Mouse (Mus musculus): ENCODE data around the gene Slc6a6. TPM values are rescaled to one million over a fixed set of nuclear protein-coding genes. Genes with fewer than 3 reads are reported as not detected.

Slc6a6 gene
- total RNA-seq, 1 experiment from 2014 or later: 906 TPM

DNA sequence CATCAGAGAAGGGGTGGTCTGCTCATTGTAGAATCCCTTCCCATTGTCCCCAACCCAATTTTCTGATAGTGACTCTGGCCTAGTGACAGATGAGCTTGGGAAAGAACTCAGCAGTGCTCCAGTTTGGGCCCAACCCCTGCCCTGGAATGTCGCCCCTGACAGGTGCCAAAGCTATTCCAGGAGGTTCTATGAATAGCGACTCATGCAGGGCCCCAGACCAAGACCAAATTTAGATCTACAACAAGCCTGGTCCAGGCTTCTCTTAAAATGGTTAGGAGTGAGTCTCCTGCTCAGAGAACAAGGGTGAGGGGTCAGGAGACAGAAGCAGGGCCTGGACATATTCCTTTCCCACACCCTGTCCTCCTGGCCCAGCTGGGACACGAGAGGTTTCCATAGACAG lies 101.2 kb downstream of the Slc6a6 start:
- no peak for DNase-seq

DNA sequence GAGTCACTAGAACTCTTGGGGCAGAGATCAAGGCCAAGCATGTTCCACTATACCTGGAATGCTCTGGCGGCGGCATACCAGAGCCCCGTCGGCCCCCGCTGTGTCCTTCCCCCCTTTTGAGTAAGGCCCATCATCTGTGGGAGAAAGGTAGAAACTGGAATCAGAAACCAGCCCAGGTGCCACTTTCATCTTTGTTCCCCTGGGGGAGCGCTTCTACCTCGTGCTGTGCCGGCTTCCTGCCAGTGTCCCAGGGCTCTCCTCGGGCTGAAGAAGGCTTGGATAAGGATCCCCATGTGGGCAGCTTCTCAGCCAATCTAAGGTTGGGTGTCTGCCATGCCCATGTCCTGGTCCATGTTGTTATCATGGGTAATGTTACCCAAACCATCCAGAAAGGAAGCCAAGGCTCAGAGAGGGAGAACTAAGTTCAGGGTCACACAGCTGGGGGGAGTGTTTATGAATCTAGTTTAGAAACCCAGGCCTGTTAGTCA lies 104.5 kb downstream of the Slc6a6 start:
- no peak for DNase-seq

DNA sequence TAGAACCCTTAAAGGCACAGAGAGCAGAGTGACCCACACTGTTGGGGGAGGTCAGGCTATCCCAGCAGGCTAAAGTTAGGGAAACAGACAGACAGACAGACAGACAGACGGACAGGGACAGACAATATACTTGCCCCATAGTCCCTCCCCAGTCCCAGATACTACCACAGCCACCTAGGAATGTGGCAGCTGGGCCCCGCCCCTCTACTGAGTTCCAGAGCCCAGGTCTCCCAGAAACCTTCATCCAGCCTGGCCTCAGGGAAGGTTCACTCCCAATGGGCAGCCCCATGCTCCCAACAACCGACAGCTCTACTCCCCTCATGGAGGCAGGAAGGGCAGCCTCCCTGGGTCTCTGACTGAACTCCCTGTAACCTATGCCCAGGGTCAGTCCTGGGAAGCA lies 111.8 kb downstream of the Slc6a6 start:
- DNase-seq: no peak

DNA sequence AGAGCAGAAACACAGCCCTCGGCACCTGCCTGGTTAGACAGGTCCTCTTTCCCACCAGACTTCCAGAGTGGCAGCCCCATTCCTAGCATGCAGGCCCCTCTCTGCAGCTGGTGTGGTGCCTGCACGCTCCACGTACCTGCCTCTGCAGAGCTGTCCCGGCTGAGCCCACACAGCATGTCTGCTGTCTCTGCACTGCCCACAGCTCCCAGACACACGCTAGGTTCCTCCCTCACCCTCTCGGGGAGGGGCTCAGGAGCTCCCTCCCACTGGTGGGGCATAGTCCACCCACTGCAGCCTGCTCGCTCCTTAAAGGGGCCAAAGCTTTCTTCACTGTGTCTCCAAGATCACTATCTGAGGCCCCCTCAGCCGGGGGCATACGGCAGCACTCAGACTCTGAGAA lies 112.2 kb downstream of the Slc6a6 start:
- no peak for DNase-seq

DNA sequence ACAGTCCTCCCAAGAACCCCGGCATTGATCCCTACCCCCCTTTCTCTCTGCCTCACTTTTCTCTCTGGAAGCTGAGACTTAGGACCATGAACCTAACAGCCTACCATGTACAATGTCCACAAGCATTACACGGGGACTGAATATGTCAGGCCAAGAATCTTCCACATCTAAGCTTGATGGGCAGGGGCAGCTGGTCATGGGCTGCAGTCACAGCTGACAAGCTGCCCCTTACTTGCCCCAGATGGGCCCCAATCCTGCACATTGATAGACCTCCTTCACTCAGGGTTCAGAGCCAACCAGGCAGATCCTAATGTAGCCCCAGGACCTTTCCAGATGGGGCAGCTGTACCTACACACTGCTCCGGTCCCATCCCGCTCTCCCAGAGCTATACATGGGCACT lies 112.9 kb downstream of the Slc6a6 start:
- no peak for DNase-seq

DNA sequence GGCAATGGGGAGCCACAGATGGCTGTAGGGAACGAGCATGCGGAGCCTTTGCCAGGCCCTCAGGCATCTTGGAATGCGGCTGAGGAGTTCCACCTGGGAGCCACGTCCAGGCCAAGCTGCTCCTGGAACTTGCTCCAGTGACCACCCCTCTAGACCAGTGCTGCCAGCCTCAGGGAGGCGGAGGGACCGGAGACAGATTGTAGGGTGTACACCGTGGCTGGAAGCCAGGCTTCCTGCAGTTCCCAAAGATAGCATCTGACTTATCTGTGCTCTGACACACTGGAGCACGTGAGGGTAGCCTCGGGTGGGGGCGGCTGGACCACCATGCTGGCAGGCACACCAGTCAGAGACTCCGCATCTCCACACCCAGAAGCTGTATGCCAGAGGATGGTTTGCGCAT lies 114.6 kb downstream of the Slc6a6 start:
- DNase-seq: no peak

DNA sequence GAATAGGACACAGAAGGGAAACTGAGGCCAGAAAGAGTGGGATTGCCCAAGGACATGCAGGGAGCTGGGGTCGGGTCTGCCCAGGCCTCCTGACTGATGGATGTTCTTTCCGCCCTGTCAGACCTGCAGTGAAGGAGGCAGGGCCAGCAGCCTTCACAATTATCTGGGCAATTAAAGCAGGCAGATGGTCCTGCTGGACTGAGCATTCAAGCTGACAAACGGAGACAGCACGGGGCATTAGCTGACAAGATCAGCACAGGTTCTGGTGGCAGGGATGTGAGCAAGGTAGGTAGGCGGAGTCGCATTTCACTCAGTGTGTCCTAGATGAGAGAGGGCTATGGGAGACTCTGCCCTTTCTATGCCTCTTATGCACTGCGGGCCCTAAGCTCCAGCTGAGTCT lies 120.3 kb downstream of the Slc6a6 start:
- DNase-seq: no peak

DNA sequence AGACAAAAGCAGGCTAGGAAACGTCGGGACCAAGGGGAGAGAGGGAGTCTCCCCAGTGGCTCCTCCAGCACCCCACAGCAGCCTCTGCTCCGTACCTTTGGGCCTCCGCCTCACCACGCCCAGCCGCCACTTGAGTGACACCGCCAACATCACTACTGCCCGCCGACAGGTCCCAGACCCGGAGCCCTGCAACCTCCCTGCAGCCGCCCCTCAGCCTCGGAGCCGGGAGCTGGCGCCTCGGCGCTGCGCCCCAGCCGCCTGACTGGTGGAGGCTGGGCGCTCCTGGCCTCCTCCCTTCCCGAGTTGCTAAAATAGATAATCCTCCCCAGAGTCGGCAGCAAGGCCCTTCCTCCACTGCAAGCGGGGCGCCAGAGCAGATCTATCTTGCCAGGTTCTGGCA lies 123.3 kb downstream of the Slc6a6 start:
- peak; percentile 12 for DNase-seq

DNA sequence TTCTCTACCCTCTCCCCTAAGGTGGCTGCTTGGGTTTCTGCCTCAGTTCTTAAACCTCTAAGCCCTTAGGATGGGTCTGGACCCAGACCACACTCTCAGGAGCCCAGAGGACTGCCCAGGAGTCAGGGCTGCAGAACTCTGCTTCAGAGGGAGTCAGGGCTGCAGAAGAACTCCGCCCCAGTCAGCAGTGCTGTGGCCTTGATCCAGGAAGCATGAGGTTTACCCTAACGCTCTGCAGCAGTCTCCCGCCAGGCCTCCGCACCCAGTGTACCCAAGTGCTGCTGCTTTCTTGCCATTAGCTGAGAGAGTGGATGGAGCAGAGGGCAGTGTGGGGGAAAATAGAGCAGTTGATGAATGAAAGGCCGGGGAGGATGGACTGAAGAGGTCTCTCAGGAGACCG lies 124.2 kb downstream of the Slc6a6 start:
- DNase-seq: peak; percentile 15

Other genes with a start within 250 kb of the Slc6a6 start
- 16.5 TPM in 2 replicates for gene Chchd4, start 210.5 kb upstream of the Slc6a6 start, total RNA-seq (2021)
- gene Tmem43, start 210.3 kb upstream of the Slc6a6 start, total RNA-seq (2021): 34.5 and 42.4 TPM in 2 replicates
- gene Xpc, start 168.2 kb upstream of the Slc6a6 start, total RNA-seq (2021): 16.3 and 22.0 TPM in 2 replicates
- gene Lsm3, start 168.1 kb upstream of the Slc6a6 start, total RNA-seq (2021): 39.8 and 40.8 TPM in 2 replicates
- gene Grip2, start 143.2 kb downstream of the Slc6a6 start, total RNA-seq (2021): 1.4 and 1.9 TPM in 2 replicates
- 34.7 and 37.6 TPM in 2 replicates for gene Ccdc174, start 194.0 kb downstream of the Slc6a6 start, total RNA-seq (2021)
- 1.7 and 1.9 TPM in 2 replicates for gene 4930590J08Rik, start 218.8 kb downstream of the Slc6a6 start, total RNA-seq (2021)

Measured in adrenal gland, postnatal 25 days (tissue).